Mouse (Mus musculus) heart, adult 2 months (tissue): ENCODE measurements around the gene Qrfp. TPM values are rescaled to one million over a fixed set of nuclear protein-coding genes. Genes with fewer than 3 reads are reported as not detected.

Source experiments
- DNase-seq, 2 experiments: peaks; one replicate each; pipeline ENCODE4 v3.0.0; 2021
- H3K27ac ChIP-seq: fragments of 200-600 bp; 2 replicates; pipeline ENCODE4 v1.8.1; 2022
- H3K27me3 ChIP-seq: fragments of 200-500 bp; 2 replicates; pipeline ENCODE4 v1.6.1; 2012; ENCODE audit warnings: mild to moderate bottlenecking, low read length, inconsistent platforms, mixed read lengths; ENCODE audit not compliant: control insufficient read depth, insufficient read depth
- H3K36me3 ChIP-seq: fragments of 200-500 bp; 2 replicates; pipeline ENCODE4 v1.6.1; 2012; ENCODE audit warnings: low read length, inconsistent platforms; ENCODE audit not compliant: control insufficient read depth, insufficient read depth
- H3K4me1 ChIP-seq: fragments of 200-500 bp; 2 replicates; pipeline ENCODE4 v1.6.1; 2011; ENCODE audit warnings: low read length; ENCODE audit not compliant: control insufficient read depth, insufficient read depth
- H3K4me3 ChIP-seq: fragments of 200-600 bp; 2 replicates; pipeline ENCODE4 v1.8.1; 2022
- H3K79me2 ChIP-seq: fragments of 200-500 bp; replicated peaks from 2 replicates; pipeline ENCODE4 v1.6.1; 2012; ENCODE audit warnings: mild to moderate bottlenecking, inconsistent platforms, low read length, moderate library complexity, mixed read lengths; ENCODE audit not compliant: control insufficient read depth, insufficient read depth
- H3K9ac ChIP-seq: fragments of 200-500 bp; 2 replicates; pipeline ENCODE4 v1.6.1; 2012; ENCODE audit warnings: low read depth, mild to moderate bottlenecking, control low read depth, inconsistent platforms, low read length, mixed read lengths
- CTCF ChIP-seq: fragments of 200-600 bp; IDR thresholded peaks from 2 replicates; pipeline ENCODE4 v1.8.1; 2022; ENCODE audit warnings: antibody characterized with exemption, mild to moderate bottlenecking, moderate library complexity
- EP300 ChIP-seq: fragments of 200-500 bp; IDR thresholded peaks from 2 replicates; pipeline ENCODE4 v1.6.1; 2011; ENCODE audit warnings: low read depth, low read length, control low read depth; ENCODE audit not compliant: insufficient read depth
- POLR2A ChIP-seq: fragments of 200-500 bp; IDR thresholded peaks from 2 replicates; pipeline ENCODE4 v1.6.1; 2011; ENCODE audit warnings: mild to moderate bottlenecking, low read depth, low read length, control low read depth; ENCODE audit not compliant: insufficient read depth
- WGBS: fragments of 180-500 bp; shearing (Covaris S2); methylation state at CpG from one replicate; pipeline ENCODE4 v1.1.7; 2018; 5-methylcytosine and 5-hydroxymethylcytosine counted together
- intact Hi-C: fragments of 180-260 bp; cut with DNase I; formaldehyde crosslinking; loops from one replicate; pipeline ENCODE4 v1.15.1; 2025
- polyA plus RNA-seq: library from polyadenylated mRNA; depleted of rRNA; stranded (reverse); fragments of >200 nt; gene quantifications from 2 replicates; pipeline ENCODE4 v1.2.3, GENCODE M21; 2012
- total RNA-seq, 2 experiments: library from RNA; stranded (reverse); gene quantifications; 2 replicates each; pipeline ENCODE4 v1.2.3; 2021

Gene Qrfp
- total and polyA plus RNA-seq, 3 experiments: 0.04 TPM; not detected in 2

GRCm38 (mm10) chr2:31846692-31847660, 36.6 kb upstream of the Qrfp start:
- no peak for TF ChIP-seq POLR2A
- no peak for TF ChIP-seq CTCF
- no peak for TF ChIP-seq EP300
- intact Hi-C loops: no loop called here
- WGBS: 6% methylated on average over 35 of the region's 35 CpGs
- H3K4me1 ChIP-seq: no peaks in the 10 kb centered on the region
- H3K79me2 ChIP-seq: no peaks in the 10 kb centered on the region
- no peaks in the 10 kb centered on the region for H3K36me3 ChIP-seq
- no peak overlapping the region for H3K27ac ChIP-seq
- no peak overlapping the region for H3K9ac ChIP-seq
- peaks cover 25% of the 10 kb centered on the region for H3K27me3 ChIP-seq
- no peak overlapping the region for H3K4me3 ChIP-seq
- no peak for DNase-seq

- Histone ChIP-seq H3K27ac (no peak within 1 kb of the TSS), H3K36me3 (no peaks in the 10 kb centered on the region), H3K9ac (peak within 1 kb of the TSS; percentile 26; the same call in 1 of the 2 replicates), H3K79me2 (no peaks in the 10 kb centered on the region), H3K4me3 (peak within 1 kb of the TSS; percentile 43), H3K4me1 (no peaks in the 10 kb centered on the region), H3K27me3 (peaks cover 25% of the 10 kb centered on the region)
- intact Hi-C loops: no loop called here
- WGBS: under 1% methylated on average over 85 of the region's 88 CpGs
- DNase-seq: no peak
- TF ChIP-seq POLR2A (no peak), CTCF (no peak), EP300 (no peak)
These were observed 35.7 kb upstream of the Qrfp start, which contains the start of gene Fibcd1 for GRCm38 (mm10) chr2:31845896-31846691. Fibcd1 (minus strand) TSS chr2:31846005.

GRCm38 (mm10) chr2:31845512-31845895, 35.1 kb upstream of the Qrfp start:
- H3K27me3 ChIP-seq: peaks cover 25% of the 10 kb centered on the region

GRCm38 (mm10) chr2:31844729-31845136, 34.4 kb upstream of the Qrfp start:
- no peak overlapping the region for H3K27ac ChIP-seq
- intact Hi-C loops: no loop called here
- H3K36me3 ChIP-seq: no peaks in the 10 kb centered on the region
- H3K27me3 ChIP-seq: peaks cover 25% of the 10 kb centered on the region
- no peaks in the 10 kb centered on the region for H3K4me1 ChIP-seq
- no peak for TF ChIP-seq CTCF
- TF ChIP-seq EP300: no peak
- no peak for TF ChIP-seq POLR2A
- DNase-seq: no peak
- WGBS: 13% methylated on average over 10 of the region's 10 CpGs
- H3K4me3 ChIP-seq: no peak overlapping the region
- H3K9ac ChIP-seq: no peak overlapping the region
- H3K79me2 ChIP-seq: no peaks in the 10 kb centered on the region

More at GRCm38 (mm10) chr2:31845512-31845895, 35.1 kb upstream of the Qrfp start:
- intact Hi-C loops: no loop called here
- DNase-seq: no peak
- Histone ChIP-seq H3K9ac (peak overlapping the region; percentile 26; the same call in 1 of the 2 replicates), H3K4me1 (no peaks in the 10 kb centered on the region), H3K27ac (no peak overlapping the region), H3K36me3 (no peaks in the 10 kb centered on the region), H3K4me3 (peak overlapping the region; percentile 43), H3K79me2 (no peaks in the 10 kb centered on the region)
- 4% methylated on average over 25 of the region's 26 CpGs for WGBS
- TF ChIP-seq EP300 (no peak), CTCF (no peak), POLR2A (no peak)

- DNase-seq: no peak
- Histone ChIP-seq H3K27ac (no peak overlapping the region), H3K9ac (no peak overlapping the region), H3K79me2 (no peaks in the 10 kb centered on the region), H3K36me3 (no peaks in the 10 kb centered on the region), H3K4me3 (no peak overlapping the region), H3K4me1 (no peaks in the 10 kb centered on the region), H3K27me3 (0 out of 2 replicates have a peak, but pooled peaks cover 2% of the 10 kb centered on the region)
- WGBS: 50% methylated on average over 1 of the region's 1 CpGs
- TF ChIP-seq CTCF: no peak
- TF ChIP-seq EP300: no peak
- no peak for TF ChIP-seq POLR2A
- intact Hi-C loops: no loop called here
These were observed 28.5 kb upstream of the Qrfp start for GRCm38 (mm10) chr2:31838868-31839267.

- DNase-seq: no peak
- Histone ChIP-seq H3K4me3 (no peak overlapping the region), H3K36me3 (no peaks in the 10 kb centered on the region), H3K9ac (no peak overlapping the region), H3K79me2 (no peaks in the 10 kb centered on the region), H3K27me3 (no peaks in the 10 kb centered on the region), H3K4me1 (no peaks in the 10 kb centered on the region), H3K27ac (no peak overlapping the region)
- TF ChIP-seq POLR2A (no peak), CTCF (no peak), EP300 (no peak)
- intact Hi-C loops: no loop called here
- WGBS: 35% methylated on average over 6 of the region's 6 CpGs
These were observed 26.6 kb upstream of the Qrfp start for GRCm38 (mm10) chr2:31836985-31837384.
